Mouse (Mus musculus): ENCODE data around the gene Fars2.
A peak's percentile ranks its signal among the peaks of the same experiment; 100 is the strongest.

Gene Fars2

DNA sequence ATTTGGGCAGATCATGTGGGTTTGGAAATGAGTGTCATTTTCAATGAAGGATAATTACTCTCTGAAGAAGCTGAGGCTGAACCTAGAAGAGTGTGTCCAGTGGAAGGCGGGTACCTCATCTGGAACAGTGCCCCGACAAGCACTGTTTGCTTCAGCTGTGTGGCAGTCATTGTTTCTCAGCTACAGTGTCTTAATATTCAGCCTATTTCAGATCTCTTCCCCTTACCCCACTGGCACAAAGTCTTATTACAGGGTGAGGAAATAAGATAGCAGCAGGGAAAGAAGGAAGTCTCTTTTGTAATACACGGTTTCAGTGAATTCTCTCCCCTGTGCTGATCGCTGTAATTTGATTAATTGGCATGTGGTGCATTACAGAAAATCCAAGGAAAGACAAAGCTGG is 101.1 kb downstream of the Fars2 start:
- no peak for DNase-seq (ENCODE audit: low spot score)

DNA sequence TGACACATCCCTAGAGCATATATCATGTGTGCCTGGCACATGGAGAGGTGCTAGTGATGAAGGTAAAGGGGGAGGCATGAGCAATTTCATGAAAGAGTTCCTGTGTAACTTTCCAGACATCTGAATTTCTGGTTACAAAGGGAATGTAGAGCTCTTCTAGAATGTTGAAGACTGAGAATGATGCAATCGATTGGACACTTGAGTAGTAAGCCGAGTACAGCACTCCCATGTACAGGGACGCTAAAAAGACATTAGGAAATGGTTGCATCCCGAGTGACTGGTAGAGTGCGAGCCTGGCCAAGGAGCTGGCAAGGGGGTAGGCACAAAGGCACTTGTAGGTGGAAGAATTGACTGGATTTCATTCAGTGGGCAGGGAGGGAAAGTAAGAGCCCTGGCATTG is 102.3 kb downstream of the Fars2 start:
- no peak for DNase-seq (ENCODE audit: low spot score)

DNA sequence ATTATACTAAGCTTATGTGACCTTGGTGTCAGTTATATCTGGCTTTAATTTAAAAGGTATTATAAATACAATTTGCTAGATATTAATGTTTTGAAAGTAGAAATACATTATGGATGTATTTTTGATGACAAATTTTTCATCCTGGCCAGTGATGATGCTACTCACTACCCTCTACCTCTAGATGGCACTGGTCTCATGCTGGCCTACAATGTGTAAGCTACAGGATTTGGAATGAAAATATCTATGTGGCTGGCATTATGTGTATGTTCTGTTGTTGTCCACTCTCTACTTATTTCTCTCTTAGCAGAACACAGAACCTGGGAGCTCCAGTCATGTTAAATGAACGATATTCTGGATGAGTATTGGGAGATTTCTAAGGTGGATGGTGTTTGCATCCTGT is 104.7 kb downstream of the Fars2 start:
- DNase-seq (ENCODE audit: low spot score), result no peak

DNA sequence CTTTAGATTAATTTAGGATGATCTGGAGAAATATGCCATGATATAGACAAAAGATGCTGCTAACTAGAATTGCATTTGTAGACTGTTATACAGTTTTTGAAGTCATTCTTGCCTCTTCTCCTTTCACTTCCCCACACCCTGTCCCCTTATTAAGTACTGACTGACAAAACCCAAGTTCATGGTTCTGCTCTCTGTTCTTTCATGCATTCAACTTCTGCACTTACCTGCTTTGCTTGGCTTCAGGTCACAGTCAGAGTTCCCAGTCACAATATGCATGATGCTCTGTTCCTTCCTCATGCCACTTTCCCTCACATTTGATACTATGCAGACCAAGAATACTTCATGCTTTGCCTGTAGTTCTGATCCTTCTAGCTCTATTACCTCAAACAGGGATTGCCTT is 105.5 kb downstream of the Fars2 start:
- no peak for DNase-seq (ENCODE audit: low spot score)

DNA sequence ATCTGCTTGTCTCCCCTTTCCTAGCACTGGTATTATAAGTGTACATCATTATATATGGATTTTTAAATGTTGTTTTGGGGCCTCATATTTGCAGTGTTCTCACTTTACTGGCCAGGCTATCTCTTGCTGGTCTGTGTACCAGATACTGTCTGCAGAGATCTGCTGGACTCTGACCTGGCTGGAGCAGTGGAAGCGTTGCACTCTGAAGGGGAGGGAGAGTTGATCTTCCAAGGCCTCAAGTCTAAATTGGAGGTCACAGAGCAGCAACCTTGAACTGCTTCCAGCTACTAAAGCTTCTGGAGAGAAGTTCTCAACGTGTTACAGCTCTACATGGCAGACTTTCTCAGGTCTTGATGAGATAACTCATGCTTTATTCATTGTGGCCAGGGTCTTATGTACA is 107.2 kb downstream of the Fars2 start:
- DNase-seq (ENCODE audit: low spot score), result no peak

DNA sequence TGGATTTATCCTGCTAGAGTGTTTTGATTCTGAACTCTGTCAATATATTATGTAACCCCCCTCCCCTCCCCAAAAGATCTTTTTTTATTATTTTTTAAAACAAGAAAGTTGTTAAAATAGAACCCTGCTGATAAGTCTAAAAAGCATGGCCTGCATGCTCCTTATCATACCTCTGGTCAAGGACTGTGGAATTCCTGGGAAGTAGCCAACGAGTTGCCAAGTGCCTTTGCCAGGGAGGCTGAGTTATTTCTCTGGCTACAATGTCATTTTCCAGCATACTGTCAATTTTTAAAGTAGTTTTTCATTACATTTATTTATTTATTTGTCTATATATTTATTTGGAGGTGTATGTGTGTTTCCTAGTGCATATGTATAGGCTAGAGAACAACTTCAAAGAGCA is 125.0 kb downstream of the Fars2 start:
- no peak for DNase-seq (ENCODE audit: low spot score)

DNA sequence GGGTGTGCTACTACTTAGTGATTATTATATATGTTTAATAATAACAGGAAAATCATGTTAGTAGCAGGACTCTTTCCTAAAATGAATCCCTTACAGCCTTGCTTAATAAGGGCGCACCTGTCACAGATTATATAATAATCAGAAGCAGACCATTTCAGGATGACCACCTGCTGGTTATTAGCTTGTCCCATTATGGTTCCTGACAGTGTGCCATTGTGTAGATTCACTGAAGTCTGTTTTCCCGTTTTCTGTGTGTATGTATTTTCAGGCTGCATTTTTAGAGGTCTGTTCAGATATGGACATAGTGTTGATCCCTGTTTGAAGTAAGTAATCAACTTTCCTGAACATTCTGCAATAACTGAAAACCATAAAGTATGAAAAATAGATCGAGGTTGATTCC is 136.7 kb downstream of the Fars2 start:
- DNase-seq (ENCODE audit: low spot score), result no peak

DNA sequence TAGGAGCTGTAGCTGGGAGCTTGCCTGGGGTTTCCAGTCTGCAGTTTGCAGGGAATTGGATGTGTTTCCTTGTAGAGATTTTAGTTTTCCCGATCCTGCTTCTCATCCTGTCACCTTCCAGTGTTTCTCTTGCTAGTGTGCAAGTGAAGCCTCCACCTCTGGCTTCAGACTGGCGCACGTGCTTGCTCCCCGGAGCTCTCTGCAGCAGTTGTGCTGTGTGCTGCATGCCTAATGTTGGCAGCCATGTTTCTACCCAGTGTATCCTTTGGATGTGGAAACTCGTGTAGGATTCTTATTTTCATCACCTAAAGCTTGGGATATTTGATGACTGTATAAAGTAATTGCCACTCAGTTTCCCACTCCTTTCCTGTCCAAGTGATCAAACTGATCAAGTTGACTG is 140.0 kb downstream of the Fars2 start:
- DNase-seq (ENCODE audit: low spot score), result no peak

DNA sequence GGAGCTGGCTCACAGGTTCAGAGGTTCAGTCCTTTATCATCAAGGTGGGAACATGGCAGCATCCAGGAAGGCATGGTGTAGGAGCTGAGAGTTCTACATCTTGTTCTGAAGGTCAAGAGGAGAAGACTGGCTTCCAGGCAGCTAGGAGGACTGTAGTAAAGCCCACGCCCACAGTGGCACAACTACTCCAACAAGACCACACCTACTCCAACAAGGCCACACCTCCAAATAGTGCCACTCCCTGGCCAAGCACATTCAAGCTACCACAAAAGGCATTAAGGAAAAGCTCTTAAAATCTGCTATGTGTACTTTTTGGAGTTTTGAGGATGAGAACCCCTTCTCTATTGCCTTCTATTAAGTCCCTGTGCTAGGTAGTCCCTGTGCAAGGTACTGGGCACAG is 142.5 kb downstream of the Fars2 start:
- DNase-seq (ENCODE audit: low spot score), result no peak

DNA sequence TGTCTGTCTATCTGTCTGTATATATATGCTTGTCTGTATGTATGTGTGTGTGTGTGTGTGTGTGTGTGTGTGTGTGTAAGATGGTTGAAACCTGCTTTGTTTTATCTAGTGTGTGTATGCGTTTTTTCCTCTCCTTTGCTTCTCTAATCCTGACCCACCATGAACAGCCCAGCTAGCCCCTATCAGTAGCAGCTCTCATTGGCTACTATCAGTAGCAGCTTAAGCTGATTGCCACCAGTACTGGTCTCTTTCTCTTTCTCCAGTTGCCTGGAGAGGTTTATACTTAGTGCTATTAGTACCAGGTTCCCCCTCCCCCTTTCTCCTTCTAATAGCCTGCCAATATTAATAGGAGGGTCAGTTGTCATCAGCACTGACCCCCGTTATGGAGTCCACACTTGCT is 144.1 kb downstream of the Fars2 start:
- no peak for DNase-seq (ENCODE audit: low spot score)

DNA sequence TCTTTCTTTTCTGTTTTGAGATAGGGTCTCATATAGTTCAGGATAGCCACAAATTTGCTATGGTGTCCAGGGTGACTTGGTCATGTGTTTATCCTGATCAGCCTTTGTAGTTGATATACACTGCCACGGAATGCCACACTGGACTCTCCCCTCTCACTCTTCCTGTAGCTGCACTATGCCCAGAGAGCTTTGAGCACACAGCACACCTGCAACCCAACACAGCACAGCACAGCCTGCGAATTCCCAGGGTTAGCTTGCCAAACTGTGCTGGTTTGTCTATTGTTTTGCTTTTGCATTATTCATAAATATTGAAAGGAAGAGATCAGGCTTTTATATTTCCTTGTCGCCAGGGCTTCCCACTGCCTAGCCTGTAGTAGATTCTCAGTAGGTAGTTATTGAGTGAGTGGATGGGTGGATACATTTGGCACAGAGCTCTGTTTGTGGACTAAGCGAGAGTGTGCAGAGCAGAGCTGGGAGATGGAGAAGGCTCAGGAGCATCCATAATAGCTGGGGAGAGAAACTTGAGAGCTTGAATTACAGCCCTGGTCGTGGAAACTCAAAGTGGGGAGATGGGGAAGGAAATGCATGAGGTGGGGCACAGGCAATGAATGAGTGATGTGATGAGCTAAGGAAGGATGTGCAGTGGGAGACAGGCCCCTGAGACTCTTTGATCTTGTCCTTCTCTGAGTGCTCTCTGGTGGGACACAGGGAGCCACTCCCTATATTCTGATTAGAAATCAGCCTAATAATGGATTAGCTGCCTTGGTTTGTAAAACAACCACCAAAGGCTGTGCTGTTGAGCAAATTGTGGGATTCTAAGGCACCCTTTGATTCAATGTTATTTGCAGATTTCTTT is 146.3 kb downstream of the Fars2 start:
- DNase-seq (ENCODE audit: low spot score), result no peak

DNA sequence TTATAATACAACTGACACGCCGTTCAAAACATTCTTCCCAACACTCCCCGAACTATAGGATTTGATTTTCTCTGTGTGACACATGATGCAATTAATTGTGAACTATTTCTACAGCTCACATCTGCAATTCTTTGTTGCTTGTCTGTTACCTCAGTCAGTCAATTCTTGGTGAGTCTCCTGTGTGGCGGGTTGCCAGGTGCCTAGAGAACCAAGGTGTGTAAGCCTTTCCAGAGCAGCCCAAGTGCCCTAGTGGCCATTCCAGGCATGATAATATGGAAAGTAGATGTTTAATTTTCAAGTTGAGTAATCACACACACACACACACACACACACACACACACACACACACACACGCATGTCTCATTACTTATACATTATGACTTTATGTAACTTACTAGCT is 147.2 kb downstream of the Fars2 start:
- no peak for DNase-seq (ENCODE audit: low spot score)

DNA sequence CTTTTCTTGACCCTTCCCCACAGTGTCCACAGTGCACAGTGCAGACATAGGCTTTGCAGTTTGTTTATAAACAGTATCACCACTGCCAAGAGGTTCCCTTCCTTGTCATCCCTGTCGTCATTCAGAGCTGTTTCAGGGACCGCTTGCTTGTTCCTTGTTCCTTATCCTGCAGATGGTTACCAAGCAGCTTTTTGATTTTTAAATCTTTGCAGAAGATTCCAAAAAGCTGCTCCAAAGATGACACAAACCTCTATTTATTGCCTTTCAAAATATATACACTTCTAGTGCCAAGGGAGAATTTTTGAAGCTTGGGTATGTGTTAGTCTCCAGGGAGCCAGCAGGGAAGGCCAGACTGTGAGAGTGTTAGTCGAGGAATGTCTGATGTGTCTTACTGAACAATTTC is 148.1 kb downstream of the Fars2 start:
- DNase-seq (ENCODE audit: low spot score), result no peak

DNA sequence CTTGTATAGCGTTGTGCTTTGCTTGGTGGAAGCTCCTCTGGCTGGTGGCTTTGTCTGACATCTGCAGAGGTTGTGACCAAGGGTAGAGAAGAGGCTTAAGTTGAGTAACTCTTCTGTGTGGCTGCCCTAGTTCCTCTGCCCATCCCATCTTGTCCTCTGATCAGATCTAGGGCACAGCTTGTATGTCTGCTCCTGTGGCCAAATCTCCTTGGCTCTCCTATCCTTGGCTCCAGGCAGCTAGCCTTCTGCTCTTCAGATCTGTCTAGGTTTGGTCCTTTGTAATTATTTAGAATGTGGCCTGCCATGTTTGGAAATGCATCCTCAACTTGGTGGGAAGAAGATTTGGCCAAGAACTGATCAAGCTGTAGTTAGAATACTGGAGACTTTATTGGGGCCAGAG is 150.2 kb downstream of the Fars2 start:
- no peak for DNase-seq (ENCODE audit: low spot score)

DNA sequence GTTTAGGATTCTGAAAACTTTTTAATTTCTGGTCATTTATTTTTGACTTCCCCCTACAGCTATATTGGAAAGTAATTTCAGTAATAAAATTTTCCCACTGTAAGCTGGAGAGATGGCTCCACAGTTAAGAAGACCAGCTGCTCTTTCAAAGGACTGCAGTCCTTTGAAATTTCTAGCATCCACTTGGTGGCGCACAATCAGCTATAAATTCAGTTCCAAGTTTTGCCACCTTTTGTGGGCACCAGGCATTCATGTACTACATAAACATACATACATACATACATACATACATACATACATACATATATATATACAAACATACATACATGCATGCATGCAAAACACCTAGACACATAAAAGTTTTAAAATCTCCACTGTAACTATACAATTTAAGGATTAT is 153.7 kb downstream of the Fars2 start:
- no peak for DNase-seq (ENCODE audit: low spot score)

DNA sequence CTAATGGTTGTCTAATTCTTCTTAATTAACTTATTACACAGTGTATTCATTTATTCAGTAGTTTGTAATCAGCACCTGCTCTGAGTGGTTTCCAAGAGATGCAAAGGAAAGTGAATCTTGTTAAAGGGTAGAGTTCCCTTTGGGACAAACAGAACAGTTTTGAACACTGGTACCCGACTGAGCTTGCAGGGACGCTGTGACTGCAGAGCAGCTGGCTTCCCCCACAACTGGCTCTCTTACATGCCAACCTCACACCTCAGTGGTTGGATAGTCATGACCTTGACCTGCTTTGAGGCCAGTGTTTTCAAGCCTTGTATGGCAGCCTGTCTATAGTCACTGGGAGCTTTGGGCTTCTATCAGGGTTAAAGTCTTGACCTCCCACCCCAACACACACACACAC is 156.3 kb downstream of the Fars2 start:
- DNase-seq (ENCODE audit: low spot score), result no peak

DNA sequence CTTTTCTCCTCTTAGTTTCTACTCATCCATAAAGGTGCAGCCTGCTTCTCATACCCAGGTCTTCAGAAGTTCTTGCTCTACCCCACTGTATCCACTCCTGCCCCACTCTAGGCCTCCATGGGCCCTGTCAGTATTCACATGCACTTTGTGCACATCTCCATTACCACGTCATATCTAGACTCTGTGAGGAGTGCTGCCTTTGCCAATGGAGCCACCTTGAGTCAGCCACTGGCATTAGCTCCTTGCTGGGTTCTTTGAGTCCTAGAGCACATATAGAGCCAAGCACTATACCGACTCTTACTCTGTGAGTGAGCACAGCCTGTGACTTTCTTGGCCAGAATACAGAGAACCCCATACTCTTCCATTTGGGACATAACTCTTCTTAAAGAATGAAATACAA is 159.0 kb downstream of the Fars2 start:
- DNase-seq (ENCODE audit: low spot score), result no peak

DNA sequence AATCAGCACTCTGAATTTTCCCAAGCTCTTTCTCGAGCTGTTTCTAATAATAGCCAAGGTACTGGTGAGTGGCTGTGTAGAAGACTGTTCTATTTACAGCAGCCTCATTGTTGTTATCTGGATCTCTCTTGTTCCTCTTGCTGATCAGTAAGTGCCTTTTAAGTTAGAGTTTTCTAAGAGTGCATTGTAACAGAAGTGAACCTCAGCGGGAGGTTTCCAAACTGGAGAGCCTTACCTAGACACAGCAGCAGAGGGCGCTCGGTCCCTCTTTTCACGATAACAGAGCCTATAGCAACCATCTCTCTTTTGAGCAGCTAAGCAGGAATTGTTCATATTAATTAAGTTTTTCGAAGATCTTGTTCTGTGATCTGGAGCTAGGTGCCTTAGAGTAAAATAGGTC is 164.8 kb downstream of the Fars2 start:
- DNase-seq (ENCODE audit: low spot score), result peak; percentile 46

DNA sequence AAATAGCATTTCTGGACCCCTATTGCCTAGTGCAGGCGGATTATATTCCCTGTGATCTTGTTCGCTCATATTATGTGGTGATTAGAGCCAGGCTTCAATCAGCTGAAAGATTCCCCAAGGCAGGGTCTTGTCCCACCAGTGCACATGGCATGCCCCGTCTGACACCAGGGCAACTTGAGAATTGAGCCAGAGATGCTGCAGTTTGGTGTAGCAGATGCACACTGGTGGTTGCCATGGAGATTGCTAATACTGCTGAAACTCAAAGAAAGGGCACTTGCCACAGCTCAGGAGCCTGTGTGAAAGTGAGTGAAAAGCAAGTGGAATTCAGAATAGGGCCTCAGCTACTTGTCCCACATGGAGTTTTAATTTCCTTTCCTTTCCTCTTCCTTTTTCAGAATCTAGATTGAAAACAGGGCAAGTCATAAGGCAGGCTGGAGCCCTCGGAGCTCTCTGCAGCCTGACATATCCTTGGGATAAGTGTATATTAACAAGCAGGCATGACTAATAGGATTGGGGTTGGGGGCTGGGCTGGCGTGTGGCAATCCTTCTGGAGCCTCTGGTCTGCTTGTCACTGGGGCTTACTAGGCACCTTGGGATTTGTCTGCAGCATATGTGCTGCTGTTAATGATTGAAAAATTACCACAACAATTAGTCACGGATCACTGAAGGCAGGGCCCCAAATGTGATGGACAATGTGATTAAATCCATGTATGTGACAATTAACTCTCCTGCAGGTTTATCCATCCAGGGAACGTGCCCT is 165.8 kb downstream of the Fars2 start:
- no peak for DNase-seq (ENCODE audit: low spot score)

DNA sequence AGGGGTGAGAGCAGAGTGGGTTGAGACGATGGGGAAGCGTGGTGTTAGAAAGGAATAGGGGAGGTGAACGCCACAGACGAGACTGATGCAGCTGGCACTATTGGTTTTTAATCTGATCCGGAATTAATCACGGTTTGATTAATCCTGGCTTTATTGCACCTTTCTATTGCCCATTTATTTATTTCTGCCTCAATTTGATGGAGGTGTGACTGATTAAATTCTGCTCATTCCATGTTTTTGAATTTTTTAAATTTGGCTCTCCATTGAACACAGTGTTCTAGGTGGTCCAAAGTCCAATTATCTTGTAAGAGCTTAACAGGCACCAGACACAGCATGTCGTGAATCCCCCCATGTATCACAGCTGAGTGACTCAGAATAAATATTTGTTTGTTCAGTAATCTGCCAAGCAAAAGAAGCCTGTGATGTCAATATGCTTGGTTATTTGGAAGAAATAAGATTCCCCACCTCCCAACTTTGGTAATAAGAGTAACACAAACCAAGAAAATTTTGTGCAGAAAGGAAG is 166.4 kb downstream of the Fars2 start:
- DNase-seq (ENCODE audit: low spot score), result no peak

DNA sequence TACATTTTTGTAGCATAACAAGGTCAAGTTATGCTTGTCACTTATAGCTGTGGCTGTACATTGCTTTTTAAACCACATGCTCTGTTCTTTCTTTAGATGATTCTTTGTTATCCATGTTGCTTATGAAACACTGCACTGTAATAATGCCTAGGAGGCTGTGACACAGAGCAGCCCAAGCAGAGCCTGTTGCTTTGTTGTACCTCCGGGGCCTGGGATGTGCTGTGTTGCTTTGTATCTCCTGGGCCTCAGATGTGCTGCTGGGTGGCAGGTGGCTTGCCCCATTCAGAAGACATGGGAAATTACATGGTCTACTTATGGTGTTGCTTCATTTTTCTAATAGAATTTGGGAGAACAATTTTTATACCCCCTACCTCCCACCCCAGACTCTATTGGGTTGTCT is 166.9 kb downstream of the Fars2 start:
- no peak for DNase-seq (ENCODE audit: low spot score)

DNA sequence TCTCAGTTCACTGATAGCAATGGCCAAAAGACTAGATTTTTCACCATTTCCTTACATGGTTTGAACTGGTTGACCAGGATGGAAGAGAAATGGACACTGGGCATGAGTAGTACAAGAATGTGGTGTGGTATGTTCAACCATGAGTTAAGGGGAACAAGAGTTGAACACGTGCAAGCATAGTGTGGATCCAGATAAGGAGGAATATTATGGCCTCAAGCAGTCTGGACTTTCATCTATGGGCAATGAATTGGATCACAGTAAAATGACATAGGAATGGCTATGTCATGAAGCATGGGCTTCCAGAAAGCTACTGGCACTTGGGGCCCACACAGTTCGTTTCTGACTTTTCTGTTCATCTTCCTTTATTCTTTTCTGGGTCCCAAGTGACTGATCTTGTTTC is 168.0 kb downstream of the Fars2 start:
- no peak for DNase-seq (ENCODE audit: low spot score)

DNA sequence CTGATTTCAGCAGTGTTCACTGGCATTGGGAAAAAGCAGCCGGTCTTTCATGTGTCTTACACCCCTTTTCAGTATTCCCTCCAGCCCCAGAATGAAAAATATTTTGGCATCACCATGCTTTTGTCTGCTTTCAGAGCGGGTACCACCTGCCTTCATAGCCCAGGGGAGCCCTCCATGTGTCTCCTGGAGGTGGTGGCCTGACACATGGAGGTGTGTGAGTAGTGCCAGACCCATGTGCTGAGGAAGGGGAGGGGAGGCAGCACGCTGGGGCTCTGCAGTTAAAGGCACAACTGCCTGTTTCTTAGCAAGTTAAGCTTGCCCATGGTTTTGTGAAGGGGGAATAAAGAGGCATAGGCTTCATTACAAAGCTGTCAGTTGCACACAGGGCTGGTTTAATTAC is 176.3 kb downstream of the Fars2 start:
- DNase-seq (ENCODE audit: low spot score), result no peak

DNA sequence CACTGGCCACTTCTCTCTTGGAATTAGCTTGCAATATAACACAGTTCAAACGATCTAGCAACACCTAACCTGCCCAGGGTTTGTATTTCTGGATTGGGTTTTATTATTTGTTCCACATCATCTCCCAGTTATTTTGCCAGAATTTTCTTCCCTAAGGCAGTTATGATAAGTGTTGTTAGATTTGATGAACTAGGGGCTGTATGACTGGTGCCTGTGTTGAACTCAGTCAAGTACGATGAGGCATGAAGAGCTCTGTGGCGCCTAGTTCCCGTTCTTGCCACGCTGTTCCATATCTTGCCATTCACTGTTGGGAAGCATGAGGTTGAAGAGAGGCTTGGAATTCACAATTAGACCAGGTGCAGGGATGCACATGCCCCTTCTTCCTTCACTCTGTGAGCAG is 177.3 kb downstream of the Fars2 start:
- DNase-seq (ENCODE audit: low spot score), result no peak

Measured in ovary, postnatal 10 days (tissue).